Mouse (Mus musculus) ES-E14 (cell line): ENCODE results near the gene Mpg. TPM values are rescaled to one million over a fixed set of nuclear protein-coding genes. Genes with fewer than 3 reads are reported as not detected.

Source experiments
- DNase-seq: peaks from one replicate; pipeline ENCODE4 v3.0.0-alpha.2; 2013; ENCODE audit warnings: low read depth, low spot score
- H3K27ac ChIP-seq: 2 replicates; pipeline ENCODE4 v1.5.1; 2012; ENCODE audit warnings: low read depth, mild to moderate bottlenecking, low read length, moderate library complexity, mixed read lengths; ENCODE audit not compliant: poor library complexity, insufficient read depth, severe bottlenecking
- H3K36me3 ChIP-seq: 2 replicates; pipeline ENCODE4 v1.6.1; 2012; ENCODE audit warnings: mild to moderate bottlenecking, low read length, moderate library complexity, mixed read lengths; ENCODE audit not compliant: control insufficient read depth, poor library complexity, insufficient read depth, severe bottlenecking
- H3K4me1 ChIP-seq, 2 experiments: fragments of 150-350 bp in 1 of 2; sonication (generic) in 1 of 2; 2 replicates each; pipeline ENCODE4 v1.6.1; 2012; ENCODE audit warnings: low read length in 2 of 2, mild to moderate bottlenecking in 1 of 2, mixed read lengths in 1 of 2; ENCODE audit not compliant: control insufficient read depth in 2 of 2, insufficient read depth in 2 of 2, poor library complexity in 1 of 2
- H3K4me3 ChIP-seq, 2 experiments: fragments of 150-350 bp in 1 of 2; sonication (generic) in 1 of 2; 2 replicates each; pipeline ENCODE4 v1.5.1; 2012; ENCODE audit warnings: low read length in 2 of 2, low read depth in 1 of 2, mild to moderate bottlenecking in 1 of 2, mixed read lengths in 1 of 2; ENCODE audit not compliant: insufficient read depth in 1 of 2, poor library complexity in 1 of 2, severe bottlenecking in 1 of 2
- H3K9ac ChIP-seq: 2 replicates; pipeline ENCODE4 v1.6.1; 2012; ENCODE audit warnings: low read depth, mild to moderate bottlenecking, low read length, mixed read lengths; ENCODE audit not compliant: poor library complexity, insufficient read depth, severe bottlenecking
- H3K9me3 ChIP-seq: fragments of 150-350 bp; sonication (generic); 2 replicates; pipeline ENCODE4 v1.6.1; 2012; ENCODE audit warnings: low read depth, mild to moderate bottlenecking, low read length; ENCODE audit not compliant: control insufficient read depth, insufficient read depth
- CHD2 ChIP-seq: IDR thresholded peaks from 2 replicates; pipeline ENCODE4 v1.6.1; 2014; ENCODE audit warnings: mild to moderate bottlenecking, low read depth, low read length, inconsistent platforms
- HCFC1 ChIP-seq: IDR thresholded peaks from 2 replicates; pipeline ENCODE4 v1.6.1; 2012; ENCODE audit warnings: low read length, inconsistent platforms, borderline replicate concordance; ENCODE audit not compliant: insufficient read depth
- MAFK ChIP-seq: IDR thresholded peaks from 2 replicates; pipeline ENCODE4 v1.6.1; 2014; ENCODE audit warnings: mild to moderate bottlenecking, low read depth, low read length, inconsistent platforms; ENCODE audit not compliant: insufficient read depth
- ZC3H11A ChIP-seq: IDR thresholded peaks from 2 replicates; pipeline ENCODE4 v1.6.1; 2012; ENCODE audit warnings: low read depth, mild to moderate bottlenecking, inconsistent platforms, low read length, borderline replicate concordance
- ZNF384 ChIP-seq: IDR thresholded peaks from 2 replicates; pipeline ENCODE4 v1.6.1; 2012; ENCODE audit warnings: low read depth, low read length, inconsistent platforms
- in situ Hi-C, 2 experiments: fragments of 600-800 bp; cut with MboI; formaldehyde crosslinking; loops; one replicate each; pipeline ENCODE4 v1.15.1; 2025; ENCODE audit warnings: low sequenced_read_pairs in 2 of 2, inconsistent platforms in 1 of 2; ENCODE audit not compliant: unreplicated experiment in 2 of 2
- total RNA-seq: library from RNA; depleted of rRNA; stranded (reverse); fragments of 300-350 nt; gene quantifications from 2 replicates; pipeline ENCODE4 v1.2.3, GENCODE M21; 2012

The Mpg gene
- total RNA-seq, 1 experiment = 30.6 TPM

DNA sequence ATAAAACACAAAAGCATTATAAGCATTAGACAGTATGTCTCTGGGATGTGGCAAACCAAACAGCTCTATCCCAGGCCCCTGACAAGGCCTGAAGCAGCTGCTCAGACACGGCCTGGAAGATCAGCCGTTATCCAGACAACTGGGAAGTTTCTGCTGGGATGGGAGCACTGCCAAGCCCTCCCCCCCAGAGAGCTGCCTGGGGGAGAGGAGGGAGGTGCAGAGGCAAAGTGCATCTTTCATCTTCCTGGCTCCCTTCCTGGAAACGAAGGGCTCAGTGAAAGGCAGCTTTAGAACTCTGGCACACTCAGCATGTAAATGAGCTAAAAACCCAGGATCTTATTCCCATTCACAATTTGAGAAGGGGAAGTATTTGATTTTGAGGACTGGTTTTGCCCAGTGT, 9.3 kb downstream of the Mpg start:
- Histone ChIP-seq H3K36me3 (peaks cover 33% of the 10 kb centered on the region), H3K9ac (no peak overlapping the region), H3K4me1 (no peaks in the 10 kb centered on the region), H3K9me3 (no peaks in the 10 kb centered on the region), H3K27ac (no peak overlapping the region), H3K4me3 (no peak overlapping the region)
- in situ Hi-C loops = no loop called here
- TF ChIP-seq ZC3H11A = no peak
- no peak for TF ChIP-seq CHD2
- no peak for TF ChIP-seq HCFC1
- no peak for TF ChIP-seq MAFK
- TF ChIP-seq ZNF384 = no peak
- DNase-seq = no peak

DNA sequence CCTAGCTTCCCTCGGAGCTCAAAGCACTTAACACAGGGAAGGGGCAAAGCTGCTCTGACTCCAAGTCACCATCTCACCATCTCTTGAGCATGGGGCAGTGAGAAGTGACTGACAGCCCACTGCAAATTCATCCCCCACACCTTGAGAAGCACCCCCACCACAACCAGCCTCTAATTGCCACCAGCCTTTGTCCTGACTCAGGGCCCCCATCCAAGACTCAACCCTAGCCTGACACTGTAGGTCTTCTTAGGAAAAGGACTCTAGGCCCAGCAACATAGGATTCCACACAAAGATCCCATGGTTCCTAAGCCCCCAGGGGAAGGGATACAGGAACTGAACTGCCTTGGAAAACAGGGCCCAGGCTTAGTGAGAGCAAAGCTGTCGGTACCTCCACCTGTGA, 9.8 kb downstream of the Mpg start:
- Histone ChIP-seq H3K27ac (no peak overlapping the region), H3K4me1 (no peaks in the 10 kb centered on the region), H3K36me3 (peaks cover 33% of the 10 kb centered on the region), H3K9ac (no peak overlapping the region), H3K9me3 (no peaks in the 10 kb centered on the region), H3K4me3 (no peak overlapping the region)
- DNase-seq = no peak
- TF ChIP-seq MAFK = no peak
- TF ChIP-seq ZC3H11A = no peak
- TF ChIP-seq ZNF384 = no peak
- TF ChIP-seq HCFC1 = no peak
- TF ChIP-seq CHD2 = no peak
- in situ Hi-C loops = no loop called here

DNA sequence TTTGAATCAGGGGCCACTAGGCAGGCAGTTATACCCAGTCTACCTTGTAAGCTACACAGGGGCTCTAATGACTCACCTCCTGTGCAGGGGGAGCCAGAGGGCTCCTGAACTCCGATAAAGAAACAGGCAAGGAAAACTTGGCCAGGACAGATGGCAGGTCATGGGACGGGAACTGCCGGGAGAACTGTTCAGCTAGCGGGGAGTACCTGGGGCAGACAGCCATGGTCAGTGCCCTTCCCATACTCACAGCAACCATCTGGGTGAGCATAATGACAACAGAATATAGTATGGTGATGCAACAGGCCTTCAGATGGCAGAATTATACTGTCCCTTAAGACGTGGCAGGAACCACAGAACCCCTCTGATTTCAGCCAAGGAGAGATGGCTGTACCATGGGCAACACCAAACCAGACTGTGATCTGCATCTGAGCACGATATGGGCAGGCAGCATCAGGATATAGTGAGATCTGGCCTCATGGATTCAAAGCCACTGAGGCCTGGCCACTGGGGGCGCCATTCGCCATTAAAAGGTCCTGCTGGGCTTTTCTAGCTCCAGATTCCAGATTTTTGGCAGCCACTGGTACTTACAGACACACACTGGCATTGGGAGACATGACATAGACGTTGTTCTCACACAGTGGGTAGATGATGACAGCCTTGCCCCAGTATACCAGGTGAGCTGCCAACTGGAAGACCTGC, 10.6 kb downstream of the Mpg start:
- Histone ChIP-seq H3K36me3 (peaks cover 26% of the 10 kb centered on the region), H3K4me1 (no peaks in the 10 kb centered on the region), H3K9me3 (no peaks in the 10 kb centered on the region), H3K9ac (no peak overlapping the region), H3K4me3 (no peak overlapping the region), H3K27ac (no peak overlapping the region)
- in situ Hi-C loops = no loop called here
- TF ChIP-seq ZNF384 (no peak), HCFC1 (no peak), MAFK (no peak), ZC3H11A (no peak), CHD2 (no peak)
- DNase-seq = no peak

DNA sequence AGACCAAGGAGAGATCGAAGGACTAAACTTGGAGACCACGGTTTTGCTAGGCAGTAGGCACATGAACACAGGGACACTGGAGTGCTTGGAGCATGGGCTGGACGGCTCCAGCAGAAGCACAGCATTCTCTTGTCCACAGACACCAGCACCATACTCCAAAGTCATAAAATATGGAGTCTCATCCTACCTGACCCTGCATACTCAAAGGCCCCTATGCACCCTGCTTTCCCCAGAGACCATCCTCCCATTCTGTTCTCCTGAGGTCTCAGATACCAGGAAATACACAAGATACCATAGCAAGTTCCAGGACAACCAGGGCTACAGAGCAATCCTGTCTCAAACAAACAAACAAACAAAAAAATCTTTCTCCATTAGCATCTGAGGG, 11.1 kb downstream of the Mpg start:
- H3K9me3 ChIP-seq = no peaks in the 10 kb centered on the region
- in situ Hi-C loops = no loop called here
- H3K4me3 ChIP-seq = no peak overlapping the region
- no peak for TF ChIP-seq MAFK
- no peak for TF ChIP-seq ZNF384
- no peak for TF ChIP-seq ZC3H11A
- TF ChIP-seq CHD2 = no peak
- TF ChIP-seq HCFC1 = no peak
- H3K36me3 ChIP-seq = peaks cover 22% of the 10 kb centered on the region
- DNase-seq = no peak
- H3K4me1 ChIP-seq = no peaks in the 10 kb centered on the region
- H3K9ac ChIP-seq = no peak overlapping the region
- no peak overlapping the region for H3K27ac ChIP-seq
